Mouse (Mus musculus): Measurements from ENCODE around the gene Cisd1. TPM values are rescaled to one million over a fixed set of nuclear protein-coding genes. Genes with fewer than 3 reads are reported as not detected.

The Cisd1 gene
- polyA plus RNA-seq, 1 experiment from 2014 or later = 111 TPM

- Histone ChIP-seq H3K4me3 (ENCODE audit: low read depth, low read length) (peak overlapping the region; percentile 92), H3K27me3 (ENCODE audit: control insufficient read depth, insufficient read depth, low read length) (no peaks in the 10 kb centered on the region), H3K4me2 (ENCODE audit: low read depth, severe bottlenecking) (peak overlapping the region; percentile 64), H3K4me1 (ENCODE audit: control insufficient read depth, insufficient read depth, low read length) (no peaks in the 10 kb centered on the region), H3K36me3 (ENCODE audit: control insufficient read depth, insufficient read depth, low read length) (no peaks in the 10 kb centered on the region), H3K9me3 (ENCODE audit: control insufficient read depth, low read length) (no peaks in the 10 kb centered on the region), H3K9ac (ENCODE audit: low read length) (peak overlapping the region; percentile 98), H3K27ac (replicated peaks; ENCODE audit: low read depth, low read length) (peak overlapping the region; percentile 52; the same call in 1 of the 2 replicates)
- WGBS = under 1% methylated on average over 41 of the region's 41 CpGs
- ATAC-seq (ENCODE audit: insufficient number of reproducible peaks, low FRiP score, low TSS enrichment, low read depth) = peak; percentile 75
- peak; percentile 69 for DNase-seq (ENCODE audit: low spot score)
Measured at GRCm38 (mm10) chr10:71284511-71285125, 60.1 kb downstream of the Cisd1 start.

DNA sequence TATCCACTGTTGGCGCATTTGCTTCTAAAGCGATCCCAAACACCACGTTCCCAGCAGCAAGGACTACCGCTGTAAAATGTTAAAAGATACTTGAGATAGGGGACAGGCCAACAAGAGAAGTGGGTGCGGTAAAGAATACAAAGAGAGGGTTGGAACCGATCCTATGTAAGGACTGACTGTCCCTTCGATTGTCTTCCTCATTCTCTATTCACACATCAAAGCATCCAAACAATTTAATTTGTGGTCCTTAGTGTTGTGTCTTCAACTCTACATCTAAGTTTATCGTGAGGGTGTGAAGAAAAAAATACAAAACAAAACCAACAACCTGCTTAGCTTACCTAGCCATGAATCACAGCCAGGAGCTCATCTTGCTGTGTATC is 60.6 kb downstream of the Cisd1 start:
- 15% methylated on average over 8 of the region's 8 CpGs for WGBS

More for the DNA sequence above, 60.6 kb downstream of the Cisd1 start:
- no peaks in the 10 kb centered on the region for H3K36me3 ChIP-seq (ENCODE audit: control insufficient read depth, insufficient read depth, low read length)
- peak overlapping the region; percentile 92 for H3K4me3 ChIP-seq (ENCODE audit: low read depth, low read length)
- no peak overlapping the region for H3K27ac ChIP-seq (replicated peaks; ENCODE audit: low read depth, low read length)
- DNase-seq (ENCODE audit: low spot score) = no peak
- no peaks in the 10 kb centered on the region for H3K9me3 ChIP-seq (ENCODE audit: control insufficient read depth, low read length)
- no peaks in the 10 kb centered on the region for H3K4me1 ChIP-seq (ENCODE audit: control insufficient read depth, insufficient read depth, low read length)
- ATAC-seq (ENCODE audit: insufficient number of reproducible peaks, low FRiP score, low TSS enrichment, low read depth) = no peak
- peak overlapping the region; percentile 64 for H3K4me2 ChIP-seq (ENCODE audit: low read depth, severe bottlenecking)
- peak overlapping the region; percentile 98 for H3K9ac ChIP-seq (ENCODE audit: low read length)
- H3K27me3 ChIP-seq (ENCODE audit: control insufficient read depth, insufficient read depth, low read length) = no peaks in the 10 kb centered on the region

Other genes with a start within 250 kb of the Cisd1 start
- gene Bicc1, start 185.3 kb downstream of the Cisd1 start, polyA plus RNA-seq (2014; fragmentation: Nextera tagmentation; extraction: Ambion mirVana) = 8.5 and 8.9 TPM in 2 replicates
- 112 and 114 TPM in 2 replicates for gene Tfam, start 106.7 kb downstream of the Cisd1 start, polyA plus RNA-seq (2014; fragmentation: Nextera tagmentation; extraction: Ambion mirVana)
- gene Ube2d1, start 59.7 kb downstream of the Cisd1 start, polyA plus RNA-seq (2014; fragmentation: Nextera tagmentation; extraction: Ambion mirVana) = 122 and 125 TPM in 2 replicates
- gene Ipmk, start 2.8 kb upstream of the Cisd1 start, polyA plus RNA-seq (2014; fragmentation: Nextera tagmentation; extraction: Ambion mirVana) = 20.9 and 21.0 TPM in 2 replicates

All from limb, embryonic 11.5 days (tissue).